Mouse (Mus musculus) gastrocnemius, adult 8-10 months (tissue): Measurements from ENCODE around the gene Mob3c. TPM values are rescaled to one million over a fixed set of nuclear protein-coding genes. Genes with fewer than 3 reads are reported as not detected.

Experiments used
- DNase-seq, 2 experiments: peaks; one replicate each; pipeline ENCODE4 v3.0.0; 2022; ENCODE audit warnings: low spot score in 2 of 2
- total RNA-seq, 4 experiments: library from RNA; stranded (reverse); gene quantifications; 2 replicates each; pipeline ENCODE4 v1.2.4; 2022

The Mob3c gene
- total RNA-seq, 4 experiments from 2014 or later, result 1.5 to 4.3 (median 2.1) TPM

DNA sequence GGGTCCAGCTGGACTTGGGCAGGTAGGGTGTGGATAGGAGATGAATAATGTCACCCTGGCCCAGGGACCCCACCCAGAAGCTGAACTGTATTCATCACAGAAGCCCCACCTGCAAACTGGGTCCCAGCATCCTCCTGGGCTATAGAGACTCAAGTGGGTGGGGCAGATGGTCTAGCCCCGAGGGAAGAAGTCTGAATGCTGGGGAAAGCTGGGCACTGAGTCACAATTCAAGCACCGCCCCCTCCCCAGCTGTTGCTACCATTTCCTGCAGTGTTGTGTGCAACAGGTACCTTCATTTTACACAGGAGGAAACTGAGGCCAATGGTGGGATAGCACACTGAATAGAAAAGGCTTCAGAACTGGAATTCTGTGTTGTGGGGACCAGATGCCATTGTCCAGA, 4.1 kb downstream of the Mob3c start:
- no peak for DNase-seq

DNA sequence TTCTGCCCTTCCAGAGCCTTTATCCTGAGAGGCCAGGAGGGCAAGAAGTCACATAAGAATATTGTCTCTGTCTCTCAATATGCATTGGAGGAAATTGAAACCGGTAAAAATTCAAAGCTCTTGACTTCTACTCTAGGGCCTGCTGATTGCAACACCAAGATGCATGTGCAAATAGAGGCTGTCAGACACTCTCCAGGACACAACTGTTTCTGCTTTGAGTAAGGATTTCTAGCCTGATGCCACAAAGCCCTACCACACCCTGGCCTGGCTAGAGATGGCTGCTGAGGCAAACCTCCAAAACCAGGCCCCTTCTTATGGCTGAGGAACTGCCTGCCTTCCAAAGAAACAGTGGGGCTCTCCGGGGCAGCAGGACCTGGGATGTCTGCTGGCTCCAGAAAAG, 7.7 kb downstream of the Mob3c start:
- DNase-seq, result no peak

DNA sequence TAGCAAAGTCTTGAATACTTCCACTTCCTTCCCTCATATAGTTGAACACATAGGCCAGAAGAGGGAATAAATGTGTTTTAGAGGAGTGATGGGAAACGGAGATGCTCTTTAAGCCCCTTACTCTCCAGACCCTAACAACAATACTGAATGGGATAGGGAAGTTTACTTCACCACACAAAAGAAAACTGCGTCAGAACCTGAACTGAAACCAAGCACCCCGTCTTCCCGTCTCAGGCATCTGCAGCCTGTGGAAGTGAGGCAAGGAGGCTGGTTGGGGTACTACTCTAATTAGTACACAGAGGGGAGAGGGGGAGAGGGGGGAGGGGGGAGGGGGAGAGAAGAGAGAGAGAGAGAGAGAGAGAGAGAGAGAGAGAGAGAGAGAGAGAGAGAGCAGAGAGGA, 10.3 kb downstream of the Mob3c start:
- no peak for DNase-seq

DNA sequence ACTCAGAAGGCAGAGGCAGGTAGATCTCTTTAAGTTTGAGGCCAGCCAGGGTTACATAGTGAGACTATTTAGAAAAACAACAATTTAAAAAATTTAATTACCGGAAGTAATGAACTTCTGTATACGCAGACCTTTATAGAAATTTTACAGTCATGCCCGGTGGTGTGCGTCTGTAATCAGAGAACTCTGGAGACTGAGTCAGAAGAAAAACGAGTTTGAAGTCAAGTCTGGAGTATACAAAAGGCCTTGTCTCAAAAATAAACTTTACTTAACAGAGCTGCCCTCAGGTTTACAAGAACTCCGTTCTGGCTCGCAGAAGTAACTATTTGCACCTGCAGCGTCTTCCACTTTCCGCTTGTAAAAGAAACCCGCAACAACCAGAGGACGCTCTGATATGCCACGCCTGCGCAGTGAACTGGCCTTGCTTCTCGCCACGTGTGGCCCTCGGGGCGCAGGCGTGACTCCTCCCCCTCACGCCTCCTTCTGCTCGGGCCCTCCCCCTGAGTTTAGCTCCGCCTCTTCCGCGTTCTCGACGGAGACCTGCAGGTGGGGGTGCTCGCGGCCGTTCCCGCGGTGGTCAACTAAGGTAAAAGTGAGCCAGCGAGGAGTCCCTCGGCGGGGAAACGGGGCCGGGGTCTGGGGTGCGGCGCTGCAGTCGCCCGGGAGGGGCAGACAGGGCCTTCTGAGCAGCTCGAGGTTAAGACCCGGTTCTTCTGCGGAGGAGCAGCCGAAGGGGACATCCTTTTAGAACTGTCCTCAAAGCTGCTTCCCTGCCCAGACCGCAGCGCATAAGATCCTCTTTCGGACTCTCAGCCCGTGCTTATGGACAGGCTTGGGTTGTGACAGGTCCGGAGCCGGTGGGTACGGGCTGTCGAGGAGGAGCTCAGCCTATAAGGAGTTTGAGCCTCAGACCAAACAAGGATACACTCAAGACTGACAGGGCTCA, 11.1 kb downstream of the Mob3c start, which contains the start of gene Mknk1:
Mknk1 (plus strand) TSS at position 503 of the 946 bp plus-strand sequence.
- peak; percentile 86 to 92 for DNase-seq

DNA sequence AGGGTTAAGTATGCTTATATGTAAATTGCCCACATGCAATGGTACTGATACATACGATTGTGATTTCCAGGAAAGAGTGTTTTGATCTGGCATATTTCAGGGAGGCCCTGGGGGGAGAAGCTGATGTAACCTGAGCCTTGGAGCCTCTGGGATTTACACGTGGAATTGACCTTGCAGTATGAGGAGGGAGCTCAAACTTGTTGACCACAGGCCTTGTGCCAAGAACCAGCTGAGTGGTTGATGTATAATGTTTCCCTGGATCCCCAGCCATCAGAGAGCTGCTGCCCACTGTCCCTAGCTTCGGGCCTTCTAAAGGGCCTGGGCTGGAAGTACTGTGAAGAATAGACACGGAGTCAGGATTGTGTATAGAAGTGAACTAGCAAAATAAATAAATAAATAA, 12.1 kb downstream of the Mob3c start:
- peak in 1 of 2 experiments; percentile 53 for DNase-seq

DNA sequence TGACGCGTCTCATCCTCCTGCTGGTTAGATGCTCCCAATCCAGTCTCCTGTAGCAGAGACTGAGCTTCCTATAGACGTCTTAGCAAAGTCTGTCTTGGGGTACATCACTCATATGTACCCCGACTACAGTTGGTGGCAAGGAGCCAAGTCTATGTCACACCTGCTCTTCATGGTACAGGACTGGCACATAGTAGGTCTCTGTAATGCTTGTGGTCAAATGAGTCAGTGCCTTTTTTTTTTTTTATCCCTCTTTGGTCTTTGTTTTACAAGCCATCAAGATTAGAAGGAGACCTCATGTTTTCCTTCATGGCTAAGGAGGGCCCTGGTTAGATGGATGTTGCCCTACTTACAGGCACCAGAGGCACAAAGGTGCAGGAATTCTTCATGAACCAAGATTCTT, 12.9 kb downstream of the Mob3c start:
- DNase-seq, result no peak

DNA sequence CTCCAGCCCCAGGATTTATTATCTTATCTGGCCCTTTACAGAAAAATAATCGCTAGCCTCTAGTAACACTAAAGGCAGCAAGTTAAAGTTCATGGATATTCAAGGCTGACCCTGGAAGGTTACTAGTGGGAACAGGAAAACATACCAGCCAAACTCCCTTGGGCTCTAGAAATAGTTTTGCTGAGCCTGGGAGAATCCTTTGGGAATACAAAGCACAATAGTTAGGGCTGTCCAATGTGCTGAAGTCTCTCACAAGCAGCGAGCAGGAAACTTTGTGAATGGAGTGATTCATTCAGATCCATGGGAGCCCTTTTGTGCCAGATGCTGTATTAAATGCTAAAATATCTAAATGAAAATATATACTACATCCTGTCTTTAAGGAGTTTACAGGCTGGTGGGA, 18.8 kb downstream of the Mob3c start:
- no peak for DNase-seq

DNA sequence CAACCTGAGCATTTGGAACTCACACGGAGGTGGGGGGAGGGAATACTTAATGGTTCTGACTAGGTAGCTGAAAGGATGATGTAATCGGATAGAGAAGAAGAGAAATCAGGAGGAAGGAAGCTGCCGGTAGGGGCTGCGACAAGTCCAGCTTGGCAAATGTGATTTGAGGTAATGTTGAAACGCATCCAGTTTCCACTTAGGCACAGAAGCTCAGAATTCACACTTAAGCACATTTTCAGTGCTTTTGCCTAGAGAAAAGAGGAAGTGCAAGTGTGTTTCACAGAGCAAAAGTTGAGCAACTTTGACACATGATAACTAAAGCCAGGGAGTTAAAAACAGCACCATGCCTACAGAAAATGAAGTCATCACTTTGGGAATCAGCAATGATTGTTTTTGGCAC, 19.5 kb downstream of the Mob3c start:
- DNase-seq, result no peak

DNA sequence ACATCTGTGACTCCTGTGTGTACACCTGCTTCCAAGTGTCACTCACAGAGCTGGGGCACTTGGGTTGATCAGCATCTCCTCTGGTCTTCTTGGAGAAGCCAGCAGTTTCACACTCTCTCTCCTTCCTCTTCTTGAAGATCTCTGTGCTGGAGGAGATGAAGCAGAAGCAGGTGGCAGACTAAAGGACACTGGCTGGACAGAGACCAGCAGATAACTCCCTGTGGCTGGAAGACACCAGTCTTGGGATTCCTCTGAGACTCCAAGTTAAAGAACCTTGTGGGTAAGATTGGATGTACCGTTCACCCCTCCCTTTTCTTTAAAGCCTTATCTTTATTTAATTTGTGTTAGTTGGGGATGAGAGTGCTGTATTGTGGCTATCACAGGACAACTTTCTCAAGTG, 20.2 kb downstream of the Mob3c start:
- DNase-seq, result no peak

DNA sequence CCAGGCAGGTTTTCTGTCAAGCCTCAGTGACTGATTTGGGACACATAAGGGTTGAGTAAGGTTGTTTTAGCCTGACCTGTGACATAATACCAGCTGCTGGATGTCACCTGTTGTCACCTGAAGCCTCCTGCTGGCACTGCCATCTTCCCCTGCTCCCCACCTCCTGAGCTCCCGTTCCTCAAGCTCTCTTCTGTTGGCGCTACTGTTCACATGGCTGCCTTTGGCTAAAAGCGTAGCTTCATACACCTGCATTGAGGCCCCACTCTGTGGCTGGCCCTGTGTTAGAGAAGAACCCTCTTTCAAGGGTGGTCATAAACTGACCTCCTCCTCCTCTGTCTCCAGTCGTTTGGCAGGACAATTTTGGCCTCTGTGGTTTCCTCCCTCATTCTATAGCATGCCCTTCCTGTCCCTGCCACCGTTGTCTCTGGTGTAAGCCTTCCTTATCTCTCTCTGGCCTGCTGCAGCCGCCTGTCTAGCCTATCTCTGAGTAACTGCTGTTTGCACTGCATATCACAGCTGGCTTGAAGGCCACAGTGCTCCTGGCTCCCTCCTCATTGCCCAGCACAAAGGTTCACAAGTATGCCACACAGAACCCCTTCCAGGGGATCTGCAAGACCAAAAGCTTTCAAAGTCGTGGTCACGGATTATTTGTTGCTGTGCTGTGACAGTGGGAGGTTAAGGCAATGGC, 21.2 kb downstream of the Mob3c start:
- no peak for DNase-seq

DNA sequence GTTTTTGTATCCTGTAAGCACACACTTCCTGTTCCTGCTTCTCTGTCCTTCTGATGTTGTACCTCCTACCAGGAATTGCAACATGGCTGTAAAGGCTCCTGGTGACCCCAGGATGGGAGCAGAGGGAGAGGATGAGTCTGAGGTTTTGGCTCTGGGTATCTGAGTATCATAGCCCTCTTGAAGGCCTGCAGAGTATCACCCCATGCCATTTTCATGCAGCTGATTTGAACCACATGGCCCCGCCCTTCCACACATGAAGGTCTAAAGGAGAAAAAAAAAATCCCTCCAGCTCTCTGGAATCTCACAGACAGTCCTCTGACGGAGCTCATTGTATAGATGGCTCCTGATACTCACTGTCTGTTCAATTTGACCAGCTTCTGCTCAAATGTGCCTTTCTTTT, 22.2 kb downstream of the Mob3c start:
- no peak for DNase-seq

DNA sequence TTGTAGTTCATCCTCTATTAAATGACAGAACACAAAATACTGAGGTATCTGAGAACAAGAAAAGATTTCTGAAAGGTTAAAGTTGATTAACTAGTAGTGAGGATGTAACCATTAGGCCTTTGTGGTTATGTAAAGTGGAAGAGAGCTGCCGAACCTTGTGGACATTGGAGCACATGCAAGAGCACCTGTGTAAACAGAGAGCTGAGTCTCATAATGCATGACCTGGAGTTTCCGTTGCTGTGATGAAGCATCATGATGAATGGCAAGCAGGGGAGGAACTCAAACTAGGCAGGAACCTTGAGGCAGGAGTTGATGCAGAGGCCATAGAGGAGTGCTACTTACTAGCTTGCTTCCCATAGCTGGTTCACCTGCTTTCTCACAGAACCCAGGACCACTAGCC, 22.7 kb downstream of the Mob3c start:
- no peak for DNase-seq

DNA sequence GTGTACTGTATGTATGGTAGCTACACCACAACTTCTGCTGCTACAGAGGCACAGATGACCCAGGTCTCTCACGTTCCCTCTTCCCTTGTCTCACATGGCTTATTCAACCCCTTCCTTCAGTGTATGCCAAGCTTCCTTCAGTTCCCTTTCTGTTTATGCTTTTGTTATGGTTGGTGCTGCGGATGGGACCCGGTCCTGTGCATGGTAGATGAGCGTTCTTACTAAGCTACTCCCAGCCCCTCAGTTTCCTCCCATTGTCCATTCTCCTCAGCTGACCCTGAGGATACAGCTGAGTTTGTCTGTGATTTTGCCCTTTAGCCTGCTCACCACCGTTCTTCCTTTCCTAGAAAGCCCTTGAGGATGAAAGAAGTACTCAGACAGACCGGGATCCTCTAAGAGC, 23.7 kb downstream of the Mob3c start:
- DNase-seq, result no peak

DNA sequence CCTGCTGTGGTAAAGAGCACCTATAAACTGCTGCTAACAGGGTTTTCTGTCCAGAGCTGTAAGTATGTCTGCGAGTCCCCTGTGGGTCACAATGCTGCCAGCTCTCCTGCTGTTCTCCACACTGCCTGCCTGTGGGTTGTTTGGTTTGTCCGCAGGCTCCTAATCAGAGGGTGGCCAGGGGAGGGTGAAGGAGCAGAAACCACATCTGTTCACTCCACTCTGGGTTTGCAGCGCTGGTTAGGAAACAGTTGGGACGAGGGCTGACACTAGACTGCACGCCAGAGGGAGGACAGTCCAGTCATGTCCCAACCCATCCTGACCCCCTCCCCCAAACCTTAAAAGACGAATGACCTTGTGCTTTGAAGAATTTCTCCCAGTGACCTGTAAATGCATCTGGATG, 27.2 kb downstream of the Mob3c start:
- DNase-seq, result no peak

DNA sequence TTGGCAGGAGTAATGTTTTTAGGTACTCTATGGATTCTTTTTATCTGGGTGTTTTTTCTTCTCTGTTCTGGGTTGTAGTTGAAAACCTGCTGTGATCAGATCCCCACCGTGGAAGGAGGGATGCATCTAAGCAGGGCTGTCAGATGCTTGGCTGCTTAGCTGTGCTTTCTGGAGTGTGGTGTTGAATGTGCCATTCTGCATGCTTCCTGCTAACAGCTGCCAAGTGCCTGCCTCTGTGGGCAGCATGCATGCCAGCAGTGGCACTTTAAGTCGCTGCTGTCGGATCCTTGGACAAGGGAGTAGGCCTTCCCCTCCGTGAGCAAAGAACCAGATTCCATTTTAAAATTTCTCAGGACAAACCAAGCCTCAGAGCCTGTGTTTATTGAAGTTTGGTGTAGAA, 27.7 kb downstream of the Mob3c start:
- DNase-seq, result no peak

DNA sequence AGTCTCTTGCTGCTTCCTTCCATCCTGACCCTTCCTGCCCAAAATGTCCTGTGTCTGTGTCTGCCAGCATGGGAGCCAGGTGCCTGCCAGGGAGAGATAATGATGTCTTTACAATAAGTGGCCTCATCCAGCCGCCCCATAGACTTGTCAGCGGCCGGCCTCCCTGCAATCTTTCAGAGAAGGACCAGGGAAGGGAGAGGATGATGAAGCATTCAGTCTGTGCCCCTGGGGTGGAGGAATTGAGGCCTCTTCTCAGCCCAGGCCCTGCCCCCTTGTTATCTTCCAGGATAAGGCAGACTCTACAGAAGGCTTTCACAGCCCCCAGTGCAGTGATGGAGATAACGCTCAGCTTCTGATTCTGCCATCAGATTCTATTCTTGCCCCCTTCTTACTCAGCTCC, 28.4 kb downstream of the Mob3c start:
- no peak for DNase-seq

DNA sequence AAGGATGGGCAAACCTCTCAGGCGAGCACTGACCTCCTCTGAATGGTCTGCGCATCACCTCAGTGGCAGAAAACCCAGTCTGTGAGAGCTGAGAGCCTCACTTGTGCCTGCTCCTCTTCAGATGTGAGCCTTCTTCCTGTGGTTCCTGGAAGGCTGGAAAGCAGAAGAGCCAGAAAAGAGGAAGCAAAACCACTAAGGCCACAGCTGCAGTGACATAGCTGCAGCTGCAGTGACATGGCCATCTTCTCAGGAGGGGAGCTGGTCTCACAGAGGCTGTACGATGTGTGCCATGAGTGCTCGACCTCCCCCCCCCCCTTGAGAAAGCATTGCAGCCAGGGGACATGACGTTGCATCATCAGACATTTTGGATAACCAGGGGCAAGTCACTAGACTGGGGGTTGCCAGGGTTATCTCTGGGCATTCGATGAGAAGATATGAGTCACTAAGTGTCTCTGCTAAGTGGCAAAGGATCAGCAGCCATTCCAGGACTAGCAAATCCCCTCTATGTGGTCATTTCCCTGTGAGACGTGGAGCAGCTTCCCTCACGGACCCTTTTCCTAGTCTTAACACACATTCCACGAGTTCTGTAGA, 29.5 kb downstream of the Mob3c start:
- DNase-seq, result no peak

DNA sequence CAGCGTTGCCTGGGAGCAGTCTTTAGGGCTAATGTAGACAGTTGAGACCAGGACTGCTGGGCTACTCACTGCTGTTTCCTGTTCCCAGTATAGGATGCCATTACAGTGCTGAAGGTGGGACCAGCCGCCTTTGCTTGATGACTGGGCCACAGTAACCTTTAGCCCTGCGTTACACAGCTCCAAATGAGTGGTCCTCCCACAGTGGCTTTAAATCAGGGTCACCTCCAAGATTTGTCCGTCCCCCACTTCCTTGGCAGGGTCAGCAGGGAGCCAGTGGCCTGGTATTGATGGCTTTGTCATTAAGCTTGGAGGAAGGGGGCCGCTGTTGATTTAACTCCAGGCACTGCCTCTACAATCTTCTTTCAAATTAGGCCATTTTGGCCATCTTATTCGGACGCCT, 35.5 kb downstream of the Mob3c start:
- DNase-seq, result no peak

DNA sequence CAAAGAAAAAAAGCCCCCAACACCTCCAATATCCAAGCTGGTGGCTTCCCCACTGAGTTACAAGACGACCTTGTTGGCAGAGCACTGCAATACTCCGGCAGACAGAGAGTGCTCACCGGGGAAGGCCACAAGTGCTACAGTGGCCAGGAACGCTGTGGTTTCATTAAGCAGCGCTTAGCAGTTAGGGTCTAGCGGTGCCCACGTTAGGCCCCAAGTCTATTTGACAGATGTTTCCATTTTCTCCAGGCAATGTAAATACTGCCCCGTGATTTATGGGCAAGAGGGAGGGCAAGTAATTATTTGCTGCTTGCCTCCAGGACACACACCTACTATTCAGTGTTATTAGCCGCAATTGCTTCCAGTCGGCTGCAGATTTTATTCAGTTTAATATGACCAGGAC, 36.0 kb downstream of the Mob3c start:
- no peak for DNase-seq

DNA sequence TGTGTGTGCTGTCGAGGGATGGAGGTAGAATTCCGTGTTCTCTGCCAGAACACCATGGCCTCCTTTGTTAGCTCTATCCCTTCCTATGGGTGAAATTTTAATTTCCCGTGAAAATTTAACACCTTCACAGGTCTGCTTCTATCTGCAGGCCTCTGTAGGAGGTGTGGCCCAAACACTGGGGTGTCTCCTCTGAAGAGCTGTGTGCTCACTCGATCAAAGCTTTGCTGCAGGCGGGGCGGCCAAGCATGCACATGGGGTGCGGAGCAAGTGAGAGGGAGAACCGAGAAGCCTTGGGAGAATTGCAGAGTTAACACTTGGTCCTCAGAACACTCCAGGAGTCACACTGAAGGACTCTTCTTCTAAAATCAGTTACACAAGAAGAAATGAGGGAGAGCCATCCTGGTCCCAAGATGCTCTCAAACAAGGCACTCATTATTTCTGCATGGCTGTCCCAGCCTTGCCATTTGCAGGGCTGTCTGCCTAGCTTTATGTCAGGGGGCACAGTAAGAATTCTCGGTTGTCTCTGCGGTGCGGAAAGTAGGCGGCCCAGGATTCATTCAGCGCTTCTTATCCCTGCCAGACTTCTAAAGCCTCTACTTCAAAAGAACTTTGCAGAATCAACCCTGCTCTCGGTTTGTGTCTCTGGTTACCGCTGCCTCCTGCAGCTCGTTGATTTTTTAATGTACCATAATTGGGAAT, 41.8 kb downstream of the Mob3c start:
- no peak for DNase-seq

DNA sequence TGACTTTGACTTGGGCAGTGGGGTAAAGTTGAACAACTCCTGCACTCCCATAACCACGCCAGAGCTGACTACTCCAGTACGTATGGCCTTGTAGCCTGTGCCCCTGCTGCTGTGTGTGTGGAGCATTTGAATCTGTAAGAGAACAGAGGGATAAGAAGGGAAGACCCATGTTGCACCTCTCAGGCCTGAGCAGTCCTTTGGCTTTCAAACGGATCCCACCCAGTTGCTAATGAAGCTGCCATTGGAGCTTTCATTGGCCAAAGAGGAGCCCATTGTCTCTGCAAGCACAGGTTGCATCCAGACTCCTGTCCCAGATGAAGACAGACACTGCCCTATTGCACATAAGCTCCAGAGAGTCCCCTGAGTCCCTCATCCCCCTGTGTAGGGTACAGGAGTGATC, 45.3 kb downstream of the Mob3c start:
- DNase-seq, result no peak

DNA sequence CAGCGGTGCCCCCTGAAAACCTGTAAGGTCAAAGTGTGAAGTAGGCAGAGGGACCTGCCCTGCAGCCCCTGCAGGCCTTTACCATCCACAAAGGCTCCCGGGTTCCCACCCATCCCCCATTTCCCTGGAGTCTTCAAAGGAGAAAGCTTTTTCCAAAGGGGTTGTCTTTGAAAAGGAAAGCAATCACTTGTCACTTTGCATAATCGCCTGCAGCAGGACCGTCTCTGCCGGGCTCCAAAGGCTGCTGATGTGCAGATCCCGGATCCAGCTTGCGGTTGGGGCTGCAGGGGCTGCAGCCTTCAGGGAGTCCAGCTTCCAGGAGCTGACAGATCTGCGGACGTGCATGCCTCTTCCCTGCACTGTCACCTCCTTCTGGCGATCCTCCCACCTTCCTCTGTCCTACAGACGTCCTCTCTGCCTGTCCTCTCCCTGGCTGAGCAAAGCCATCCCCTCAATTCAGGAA, 50.4 kb downstream of the Mob3c start:
- DNase-seq, result no peak
